Mouse (Mus musculus) megakaryocyte, adult 5-6 weeks (primary cell): ENCODE measurements around the gene Gm36245. TPM values are rescaled to one million over a fixed set of nuclear protein-coding genes. Genes with fewer than 3 reads are reported as not detected.
"Not testable (repeated sequence)": the region's sequence is repeated elsewhere in the genome, so short reads cannot be mapped to it uniquely, and the experiment has no call there.

Source experiments
- ATAC-seq: 2 replicates; pipeline ENCODE4 v1.8.0; 2016; ENCODE audit warnings: mild to moderate bottlenecking, inconsistent platforms; ENCODE audit not compliant: poor library complexity, severe bottlenecking
- total RNA-seq, 2 experiments: library from RNA; stranded (forward) in 1 of 2; stranded (reverse) in 1 of 2; fragments of 153-499, 151-499 nt in 1 of 2; fragments of 221-1000, 200-1000 nt in 1 of 2; gene quantifications; 2 replicates each; pipeline versions ENCODE4 v1.2.3 to v1.2.4; 2015 to 2017

The Gm36245 gene
- not detected in 2 replicates for total RNA-seq (2015)
- not detected in 2 replicates for total RNA-seq (2017)

GRCm38 (mm10) chr15:77598958-77599357 lies at the start of gene Gm36245:
TSS of gene Gm36245 (plus strand) at chr15:77599258.
- no peak for ATAC-seq

DNA sequence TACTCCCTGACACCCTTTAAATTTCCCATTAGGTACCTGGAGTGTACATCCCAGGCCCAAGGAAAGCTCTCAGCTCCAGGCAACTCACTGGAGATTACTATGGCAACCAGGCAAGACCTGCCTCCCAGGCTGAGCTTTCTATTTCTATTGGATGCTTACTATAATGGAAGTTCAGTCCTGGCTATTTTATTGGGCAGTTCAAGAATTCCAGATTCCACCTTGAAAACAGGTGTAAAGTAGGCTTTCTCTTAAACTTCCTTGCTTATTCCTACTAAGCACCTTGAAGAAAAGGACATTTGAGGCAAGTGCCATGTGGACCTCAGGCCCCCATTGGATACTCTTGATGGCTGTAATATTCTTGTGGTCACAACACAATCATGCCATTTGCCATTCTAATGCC lies 37.3 kb upstream of the Gm36245 start, which contains the start of gene 1700025B11Rik:
TSS of gene 1700025B11Rik (minus strand) at position 101 of the 400 bp plus-strand sequence.
- ATAC-seq = no peak

DNA sequence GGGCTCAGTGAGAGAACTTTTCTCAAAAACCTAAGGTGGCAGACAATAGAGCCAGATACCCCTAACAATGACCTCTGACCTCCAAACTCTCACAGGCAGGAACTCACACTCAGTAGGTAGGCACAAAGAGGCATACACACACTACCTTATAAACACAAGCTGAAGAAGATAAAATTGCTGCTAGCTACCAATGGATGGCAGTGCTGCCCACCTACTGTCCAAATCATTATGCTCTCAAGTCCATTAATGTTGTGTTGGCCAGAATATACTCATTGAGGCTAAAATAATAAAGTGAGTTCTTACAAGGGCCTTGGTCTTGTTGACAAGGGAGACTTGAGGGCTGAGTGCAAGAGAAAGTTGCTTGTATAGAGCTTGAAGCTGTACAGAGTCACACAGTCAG lies 35.8 kb upstream of the Gm36245 start:
- no peak for ATAC-seq

DNA sequence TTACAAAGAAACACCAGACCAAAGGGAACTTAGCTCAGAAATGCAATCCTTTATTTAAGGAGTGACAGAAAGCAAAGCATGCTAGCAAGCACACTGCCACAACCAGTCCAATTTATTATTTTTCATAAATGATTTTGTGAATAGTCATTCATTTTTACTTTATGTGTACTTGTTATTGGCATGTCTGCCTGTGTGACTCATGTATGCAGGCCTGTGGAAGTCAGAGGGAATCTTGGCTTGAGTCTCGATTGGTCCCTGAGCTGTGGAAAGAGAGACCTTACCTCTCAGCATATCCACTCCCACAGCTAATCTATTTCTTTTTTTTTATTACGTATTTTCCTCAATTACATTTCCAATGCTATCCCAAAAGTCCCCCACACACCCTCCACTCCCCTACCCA lies 20.3 kb upstream of the Gm36245 start:
- ATAC-seq = no peak

- no peak for ATAC-seq
These were observed 19.7 kb upstream of the Gm36245 start for GRCm38 (mm10) chr15:77579311-77579710.

- no peak for ATAC-seq
These were observed 17.4 kb upstream of the Gm36245 start for GRCm38 (mm10) chr15:77581681-77582080.

- no peak for ATAC-seq
These were observed 12.0 kb upstream of the Gm36245 start for GRCm38 (mm10) chr15:77587026-77587425.

- ATAC-seq = no peak
These were observed 10.1 kb upstream of the Gm36245 start for GRCm38 (mm10) chr15:77588981-77589380.

GRCm38 (mm10) chr15:77590881-77591280 lies 8.2 kb upstream of the Gm36245 start:
- no peak for ATAC-seq

GRCm38 (mm10) chr15:77593557-77593956 lies 5.5 kb upstream of the Gm36245 start:
- no peak for ATAC-seq

- ATAC-seq = no peak
These were observed 3.1 kb upstream of the Gm36245 start, which contains the start of gene Apol10b for GRCm38 (mm10) chr15:77595961-77596360. TSS of gene Apol10b (minus strand) at chr15:77596125.

DNA sequence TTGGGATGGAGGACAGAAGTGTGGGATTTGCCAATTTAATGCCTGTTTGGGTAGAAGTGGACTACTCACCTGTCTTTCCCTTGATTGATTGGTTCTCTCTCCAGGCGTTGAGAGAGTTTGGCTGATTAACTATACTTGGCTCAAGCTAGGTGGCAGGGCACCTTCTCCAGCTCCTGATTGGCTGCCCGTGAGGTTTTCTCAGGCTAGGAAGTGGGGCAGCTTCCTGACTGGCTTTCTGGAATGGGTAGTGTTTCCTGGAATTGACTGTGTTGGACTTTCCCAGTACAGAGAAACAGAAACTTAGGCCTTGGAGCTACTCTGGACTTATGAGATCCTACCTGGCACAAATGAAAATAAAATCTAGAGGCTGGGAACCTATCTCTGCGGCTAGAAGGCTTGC lies 629 bp upstream of the Gm36245 start:
- ATAC-seq = no peak

DNA sequence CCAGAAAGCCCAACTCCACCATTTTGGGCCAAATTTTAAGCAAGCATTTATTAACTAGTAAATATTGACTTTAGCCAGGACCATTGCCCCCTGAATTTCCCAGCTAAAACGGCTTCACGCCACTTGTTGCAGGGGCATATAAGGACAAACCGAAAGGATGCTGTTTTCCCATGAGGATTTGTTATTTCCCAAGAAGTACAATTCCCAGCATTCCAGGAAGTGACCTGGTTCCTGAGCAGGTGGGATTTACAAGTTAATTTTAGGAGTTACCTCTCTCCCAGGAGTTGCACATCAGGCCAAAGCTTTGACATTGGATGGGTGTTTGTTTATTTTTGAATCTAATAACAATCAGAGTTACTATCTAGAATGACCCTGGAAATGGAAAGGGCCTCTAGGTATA lies 7.0 kb downstream of the Gm36245 start:
- ATAC-seq = no peak

GRCm38 (mm10) chr15:77624710-77625109 lies 25.7 kb downstream of the Gm36245 start:
- ATAC-seq = no peak

DNA sequence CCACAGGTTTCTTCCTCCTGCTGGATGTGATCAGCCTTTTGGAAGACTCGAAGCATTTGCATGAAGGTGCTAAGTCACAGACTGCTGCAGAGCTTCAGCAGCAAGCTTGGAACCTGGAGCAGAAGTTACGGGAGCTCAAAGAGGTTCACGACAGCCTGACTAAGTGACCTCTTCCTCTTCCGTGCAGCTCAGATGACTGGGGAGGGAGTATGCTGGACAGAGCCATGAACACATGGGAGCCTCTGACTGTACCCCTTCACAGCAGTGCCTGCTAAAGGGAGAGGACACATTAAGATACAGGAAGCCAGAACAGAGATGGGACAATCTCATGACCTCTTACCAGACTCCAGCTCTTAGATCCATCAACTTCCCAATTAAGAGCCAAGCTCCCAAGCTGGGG lies 27.4 kb downstream of the Gm36245 start:
- ATAC-seq = not testable (repeated sequence)

- not testable (repeated sequence) for ATAC-seq
These were observed 29.6 kb downstream of the Gm36245 start for GRCm38 (mm10) chr15:77628647-77629046.

DNA sequence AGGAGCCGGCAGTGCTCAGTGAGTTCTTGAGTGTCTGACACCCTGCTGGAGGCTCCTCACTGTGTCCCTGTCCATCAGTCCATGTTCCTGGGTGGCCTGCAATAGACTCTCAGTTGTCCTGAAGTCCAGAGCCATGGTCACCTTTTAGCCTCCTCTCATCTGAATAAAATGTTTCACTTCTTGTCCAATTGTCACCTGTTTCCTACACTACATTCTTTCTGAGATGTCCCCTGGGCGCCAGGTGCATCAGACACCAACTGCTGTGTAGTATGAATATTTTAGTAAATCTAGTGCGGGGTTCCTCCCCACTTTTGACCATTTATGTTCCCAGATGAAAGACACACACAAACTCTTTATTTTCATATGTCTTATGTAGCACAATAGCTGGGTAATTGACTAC lies 30.8 kb downstream of the Gm36245 start:
- ATAC-seq = not testable (repeated sequence)

DNA sequence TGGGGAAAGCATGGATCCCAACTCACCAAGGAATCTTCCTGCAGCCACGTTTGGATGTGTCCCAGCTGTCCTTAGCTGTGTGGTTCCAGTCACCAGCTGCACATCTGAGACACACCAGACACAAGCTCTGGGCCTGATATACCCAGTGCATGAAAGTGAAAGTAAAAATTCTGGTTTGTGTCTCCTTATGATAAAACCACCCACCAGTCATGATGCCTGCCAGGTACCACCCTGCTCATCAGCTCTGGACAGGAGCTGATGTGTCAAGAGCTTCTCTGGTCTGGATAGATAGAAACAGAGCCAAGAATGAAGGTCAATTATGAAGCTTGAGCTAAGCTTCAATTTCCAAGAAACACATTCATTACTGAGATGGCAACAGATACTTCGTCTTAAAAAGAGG lies 44.1 kb downstream of the Gm36245 start, which contains the start of gene Apol11b:
TSS of gene Apol11b (minus strand) at position 111 of the 400 bp plus-strand sequence.
- not testable (repeated sequence) for ATAC-seq

- not testable (repeated sequence) for ATAC-seq
These were observed 52.1 kb downstream of the Gm36245 start for GRCm38 (mm10) chr15:77651143-77651542.
